Mouse (Mus musculus) c-Kit-positive CD71-positive TER-119-negative erythroid progenitor cells, embryonic 14.5 days (primary cell): ENCODE data around the gene Trnau1ap.
"Not testable (repeated sequence)": the region's sequence is repeated elsewhere in the genome, so short reads cannot be mapped to it uniquely, and the experiment has no call there.

Source experiments
- DNase-seq: peaks from one replicate; pipeline ENCODE4 v3.0.0-alpha.2; 2013; ENCODE audit warnings: low read depth

Trnau1ap gene

GRCm38 (mm10) chr4:132301486-132301885, 27.9 kb downstream of the Trnau1ap start:
- no peak for DNase-seq

GRCm38 (mm10) chr4:132299849-132300248, 29.5 kb downstream of the Trnau1ap start:
- no peak for DNase-seq

- DNase-seq, result no peak
Measured at GRCm38 (mm10) chr4:132295696-132296390, 33.5 kb downstream of the Trnau1ap start.

GRCm38 (mm10) chr4:132293682-132294240, 35.6 kb downstream of the Trnau1ap start:
- DNase-seq, result no peak

- no peak for DNase-seq
Measured at GRCm38 (mm10) chr4:132292988-132293387, 36.4 kb downstream of the Trnau1ap start.

- DNase-seq, result no peak
Measured at GRCm38 (mm10) chr4:132291624-132292335, 37.6 kb downstream of the Trnau1ap start.

- no peak for DNase-seq
Measured at GRCm38 (mm10) chr4:132291056-132291455, 38.3 kb downstream of the Trnau1ap start.

GRCm38 (mm10) chr4:132288840-132289239, 40.5 kb downstream of the Trnau1ap start:
- DNase-seq, result not testable (repeated sequence)

GRCm38 (mm10) chr4:132275949-132276348, 53.4 kb downstream of the Trnau1ap start:
- DNase-seq, result peak; percentile 61

GRCm38 (mm10) chr4:132274156-132274862, 55.0 kb downstream of the Trnau1ap start, which contains the start of gene Taf12:
Gene Taf12, plus strand, starts transcription at chr4:132274375.
- peak; percentile 91 for DNase-seq

- no peak for DNase-seq
Measured at GRCm38 (mm10) chr4:132273166-132273565, 56.2 kb downstream of the Trnau1ap start.

- DNase-seq, result peak; percentile 85
Measured at GRCm38 (mm10) chr4:132269740-132270560, 59.4 kb downstream of the Trnau1ap start.

GRCm38 (mm10) chr4:132268871-132269739, 60.2 kb downstream of the Trnau1ap start:
- DNase-seq, result no peak

- no peak for DNase-seq
Measured at GRCm38 (mm10) chr4:132266835-132267349, 62.4 kb downstream of the Trnau1ap start.

GRCm38 (mm10) chr4:132263313-132263712, 66.0 kb downstream of the Trnau1ap start:
- DNase-seq, result no peak

GRCm38 (mm10) chr4:132262358-132262616, 67.1 kb downstream of the Trnau1ap start:
- no peak for DNase-seq
